Mouse (Mus musculus) CH12.LX (cell line): ENCODE results near the gene Ubn2. TPM values are rescaled to one million over a fixed set of nuclear protein-coding genes. Genes with fewer than 3 reads are reported as not detected.

ENCODE experiments used
- DNase-seq: peaks from one replicate; pipeline ENCODE4 v3.0.0-alpha.2; 2013; ENCODE audit errors: extremely low read depth
- H3K27ac ChIP-seq: 2 replicates; pipeline ENCODE4 v1.5.1; 2012; ENCODE audit warnings: low read depth, mild to moderate bottlenecking, control low read depth, moderate library complexity; ENCODE audit not compliant: insufficient read depth
- H3K27me3 ChIP-seq: replicated peaks from 2 replicates; pipeline ENCODE3; 2012; ENCODE audit warnings: inconsistent platforms
- H3K36me3 ChIP-seq, 2 experiments: replicated peaks in 1 of 2; 2 replicates each; pipeline versions ENCODE3 to v1.6.1; 2012; ENCODE audit warnings: inconsistent platforms in 1 of 2, low read length in 1 of 2, mild to moderate bottlenecking in 1 of 2, mixed read lengths in 1 of 2, moderate library complexity in 1 of 2; ENCODE audit not compliant: control insufficient read depth in 1 of 2, insufficient read depth in 1 of 2
- H3K4me1 ChIP-seq, 2 experiments: 2 replicates each; pipeline ENCODE4 v1.6.1; 2012; ENCODE audit warnings: inconsistent platforms in 1 of 2, moderate library complexity in 1 of 2; ENCODE audit not compliant: insufficient read depth in 2 of 2, control insufficient read depth in 1 of 2
- H3K4me2 ChIP-seq: 2 replicates; pipeline ENCODE4 v1.6.1; 2012; ENCODE audit warnings: low read depth, mild to moderate bottlenecking, control low read depth; ENCODE audit not compliant: poor library complexity, insufficient read depth, severe bottlenecking
- H3K4me3 ChIP-seq, 3 experiments: fragments of 150-350 bp in 1 of 3; sonication (generic) in 1 of 3; replicated peaks in 1 of 3; 2 replicates each; pipeline versions ENCODE3 to v1.5.1; 2011 to 2012; ENCODE audit warnings: low read depth in 2 of 3, low read length in 2 of 3, mild to moderate bottlenecking in 2 of 3, moderate library complexity in 2 of 3, control low read depth in 1 of 3, improper control_type of control experiment in 1 of 3, inconsistent platforms in 1 of 3, mixed read lengths in 1 of 3; ENCODE audit not compliant: poor library complexity in 1 of 3
- H3K79me2 ChIP-seq: replicated peaks from 2 replicates; pipeline ENCODE4 v1.6.1; 2012; ENCODE audit warnings: mild to moderate bottlenecking, moderate library complexity; ENCODE audit not compliant: control insufficient read depth, poor library complexity, insufficient read depth, severe bottlenecking; ENCODE audit errors: extremely low read depth
- H3K9ac ChIP-seq: 2 replicates; pipeline ENCODE4 v1.6.1; 2012; ENCODE audit warnings: low read depth, mild to moderate bottlenecking, control low read depth, moderate library complexity; ENCODE audit not compliant: insufficient read depth
- H3K9me3 ChIP-seq: replicated peaks from 2 replicates; pipeline ENCODE3; 2012; ENCODE audit warnings: low read length, inconsistent platforms, mixed read lengths
- BHLHE40 ChIP-seq: IDR thresholded peaks from 2 replicates; pipeline ENCODE4 v1.6.1; 2011; ENCODE audit warnings: mild to moderate bottlenecking, low read depth, low read length, improper control_type of control experiment
- CHD2 ChIP-seq: IDR thresholded peaks from 2 replicates; pipeline ENCODE4 v1.6.1; 2011; ENCODE audit warnings: low read length, improper control_type of control experiment
- CTCF ChIP-seq, 2 experiments: IDR thresholded peaks in 1 of 2; conservative IDR thresholded peaks in 1 of 2; 2 replicates each; pipeline ENCODE4 v1.5.1; 2011 to 2012; ENCODE audit warnings: low read depth in 2 of 2, low read length in 2 of 2, improper control_type of control experiment in 1 of 2, inconsistent platforms in 1 of 2, mild to moderate bottlenecking in 1 of 2, moderate library complexity in 1 of 2
- E2F4 ChIP-seq: IDR thresholded peaks from 2 replicates; pipeline ENCODE4 v1.6.1; 2011; ENCODE audit warnings: low read depth, low read length, improper control_type of control experiment; ENCODE audit not compliant: insufficient replicate concordance
- EP300 ChIP-seq: IDR thresholded peaks from 2 replicates; pipeline ENCODE4 v1.6.1; 2011; ENCODE audit warnings: low read length, improper control_type of control experiment
- IRF4 ChIP-seq: IDR thresholded peaks from 2 replicates; pipeline ENCODE4 v1.6.1; 2014; ENCODE audit warnings: low read depth, mild to moderate bottlenecking, inconsistent platforms, low read length, improper control_type of control experiment
- JUN ChIP-seq: IDR thresholded peaks from 2 replicates; pipeline ENCODE4 v1.6.1; 2011; ENCODE audit warnings: low read depth, mild to moderate bottlenecking, low read length, improper control_type of control experiment, moderate library complexity; ENCODE audit not compliant: insufficient read depth
- MAX ChIP-seq: IDR thresholded peaks from 2 replicates; pipeline ENCODE4 v1.6.1; 2011; ENCODE audit warnings: low read length, improper control_type of control experiment
- MAZ ChIP-seq: IDR thresholded peaks from 2 replicates; pipeline ENCODE4 v1.6.1; 2012; ENCODE audit warnings: low read depth, mild to moderate bottlenecking, inconsistent platforms, low read length, improper control_type of control experiment, moderate library complexity
- MYC ChIP-seq: IDR thresholded peaks from 2 replicates; pipeline ENCODE4 v1.6.1; 2011; ENCODE audit warnings: low read depth, mild to moderate bottlenecking, improper control_type of control experiment, low read length
- PAX5 ChIP-seq: IDR thresholded peaks from 2 replicates; pipeline ENCODE4 v1.6.1; 2012; ENCODE audit warnings: low read length, inconsistent platforms, mixed read lengths
- POLR2AphosphoS2 ChIP-seq: IDR thresholded peaks from 2 replicates; pipeline ENCODE4 v1.6.1; 2011; ENCODE audit warnings: low read depth, low read length, improper control_type of control experiment
- SMC3 ChIP-seq: IDR thresholded peaks from 2 replicates; pipeline ENCODE4 v1.6.1; 2011; ENCODE audit warnings: low read depth, low read length, improper control_type of control experiment
- TBP ChIP-seq: conservative IDR thresholded peaks from 2 replicates; pipeline ENCODE4 v1.6.1; 2011; ENCODE audit warnings: low read depth, low read length, improper control_type of control experiment
- TCF12 ChIP-seq: IDR thresholded peaks from 2 replicates; pipeline ENCODE4 v1.6.1; 2014; ENCODE audit warnings: low read depth, mild to moderate bottlenecking, inconsistent platforms, low read length, improper control_type of control experiment
- UBTF ChIP-seq: IDR thresholded peaks from 2 replicates; pipeline ENCODE4 v1.6.1; 2012; ENCODE audit warnings: low read depth, mild to moderate bottlenecking, inconsistent platforms, low read length, improper control_type of control experiment, moderate library complexity
- USF1 ChIP-seq: IDR thresholded peaks from 2 replicates; pipeline ENCODE4 v1.6.1; 2014; ENCODE audit warnings: low read depth, mild to moderate bottlenecking, inconsistent platforms, low read length, improper control_type of control experiment
- dilution Hi-C: fragments of 300-500 bp; cut with MboI; formaldehyde crosslinking; loops from 2 replicates; pipeline ENCODE4 v1.14.3; 2020; ENCODE audit warnings: low sequenced_read_pairs; ENCODE audit not compliant: extremely low pct_unique_long_range_greater_than_20kb, extremely low pct_ligation_motif_present
- in situ Hi-C: fragments of 300-500 bp; cut with MboI; formaldehyde crosslinking; loops from 3 replicates; pipeline ENCODE4 v1.14.3; 2019; ENCODE audit warnings: low sequenced_read_pairs, low pct_ligation_motif_present, low pct_unique_long_range_greater_than_20kb, mixed read lengths
- polyA plus RNA-seq: library from polyadenylated mRNA; unstranded; fragments of >175 nt; gene quantifications from 2 replicates; pipeline ENCODE4 v1.2.1, GENCODE M21; 2012; ENCODE audit warnings: low read depth; ENCODE audit not compliant: insufficient read length
- total RNA-seq, 2 experiments: library from RNA; depleted of rRNA; stranded (reverse); fragments of 300-350 nt in 1 of 2; fragments of >200 nt in 1 of 2; gene quantifications; 2 replicates each; pipeline ENCODE4 v1.2.3; 2012 to 2014

The Ubn2 gene
- total and polyA plus RNA-seq, 3 experiments = 4.7 to 7.2 (median 5.2) TPM

GRCm38 (mm10) chr6:38469591-38469990, 35.8 kb downstream of the Ubn2 start:
- Histone ChIP-seq H3K36me3 (peaks cover 9 to 55% of the 10 kb centered on the region in 2 experiments), H3K4me2 (no peak overlapping the region), H3K27me3 (no peaks in the 10 kb centered on the region), H3K9ac (no peak overlapping the region), H3K27ac (no peak overlapping the region), H3K79me2 (no peaks in the 10 kb centered on the region), H3K4me1 (no peaks in the 10 kb centered on the region), H3K9me3 (no peaks in the 10 kb centered on the region), H3K4me3 (no peak overlapping the region)
- in situ Hi-C loops = no loop called here
- dilution Hi-C loops = no loop called here
- TF ChIP-seq MYC (no peak), SMC3 (no peak), TBP (0 out of 2 replicates have a peak, but pooled peaks have one; percentile 33), IRF4 (no peak), EP300 (no peak), MAZ (no peak), CTCF (conservative IDR thresholded peaks at IDR 0.05 in 1 of 2, IDR thresholded peaks at IDR 0.05 in 1 of 2; ENCODE audit: low read depth in 2 of 2, low read length in 2 of 2) (peak in 1 of 2 experiments; percentile 46; a peak in 2 of 4 replicates), POLR2AphosphoS2 (no peak), JUN (no peak), PAX5 (no peak), BHLHE40 (no peak), E2F4 (no peak), TCF12 (no peak)
- peak; percentile 18 for DNase-seq

- no peak overlapping the region for H3K4me2 ChIP-seq
- no peaks in the 10 kb centered on the region for H3K4me1 ChIP-seq
- no peak overlapping the region for H3K4me3 ChIP-seq
- peaks cover 26 to 60% of the 10 kb centered on the region in 2 experiments for H3K36me3 ChIP-seq
- H3K27me3 ChIP-seq = no peaks in the 10 kb centered on the region
- no peaks in the 10 kb centered on the region for H3K79me2 ChIP-seq
- no peak for TF ChIP-seq USF1
- TF ChIP-seq TCF12 = no peak
- TF ChIP-seq CHD2 = no peak
- no peak for TF ChIP-seq MAX
- no peak for TF ChIP-seq UBTF
- dilution Hi-C loops (no loop called here), in situ Hi-C loops (no loop called here)
- DNase-seq = no peak
- H3K27ac ChIP-seq = no peak overlapping the region
- H3K9me3 ChIP-seq = no peaks in the 10 kb centered on the region
- H3K9ac ChIP-seq = no peak overlapping the region
Observed at GRCm38 (mm10) chr6:38481694-38482371, 48.1 kb downstream of the Ubn2 start.
